Mouse (Mus musculus) ES-E14 (cell line): ENCODE measurements at regions not wholly inside any gene's neighbourhood (a gene's known extent, or its start where the extent isn't known, plus 50 kb on each side); places are given as distances from the start of the nearest gene placed in this dataset.

Experiments
- DNase-seq: peaks from one replicate; pipeline ENCODE4 v3.0.0-alpha.2; 2013; ENCODE audit warnings: low read depth, low spot score
- H3K27ac ChIP-seq: 2 replicates; pipeline ENCODE4 v1.5.1; 2012; ENCODE audit warnings: low read depth, mild to moderate bottlenecking, low read length, moderate library complexity, mixed read lengths; ENCODE audit not compliant: poor library complexity, insufficient read depth, severe bottlenecking
- H3K36me3 ChIP-seq: 2 replicates; pipeline ENCODE4 v1.6.1; 2012; ENCODE audit warnings: mild to moderate bottlenecking, low read length, moderate library complexity, mixed read lengths; ENCODE audit not compliant: control insufficient read depth, poor library complexity, insufficient read depth, severe bottlenecking
- H3K4me1 ChIP-seq, 2 experiments: fragments of 150-350 bp in 1 of 2; sonication (generic) in 1 of 2; 2 replicates each; pipeline ENCODE4 v1.6.1; 2012; ENCODE audit warnings: low read length in 2 of 2, mild to moderate bottlenecking in 1 of 2, mixed read lengths in 1 of 2; ENCODE audit not compliant: control insufficient read depth in 2 of 2, insufficient read depth in 2 of 2, poor library complexity in 1 of 2
- H3K4me3 ChIP-seq, 2 experiments: fragments of 150-350 bp in 1 of 2; sonication (generic) in 1 of 2; 2 replicates each; pipeline ENCODE4 v1.5.1; 2012; ENCODE audit warnings: low read length in 2 of 2, low read depth in 1 of 2, mild to moderate bottlenecking in 1 of 2, mixed read lengths in 1 of 2; ENCODE audit not compliant: insufficient read depth in 1 of 2, poor library complexity in 1 of 2, severe bottlenecking in 1 of 2
- H3K9ac ChIP-seq: 2 replicates; pipeline ENCODE4 v1.6.1; 2012; ENCODE audit warnings: low read depth, mild to moderate bottlenecking, low read length, mixed read lengths; ENCODE audit not compliant: poor library complexity, insufficient read depth, severe bottlenecking
- H3K9me3 ChIP-seq: fragments of 150-350 bp; sonication (generic); 2 replicates; pipeline ENCODE4 v1.6.1; 2012; ENCODE audit warnings: low read depth, mild to moderate bottlenecking, low read length; ENCODE audit not compliant: control insufficient read depth, insufficient read depth
- CHD2 ChIP-seq: IDR thresholded peaks from 2 replicates; pipeline ENCODE4 v1.6.1; 2014; ENCODE audit warnings: mild to moderate bottlenecking, low read depth, low read length, inconsistent platforms
- HCFC1 ChIP-seq: IDR thresholded peaks from 2 replicates; pipeline ENCODE4 v1.6.1; 2012; ENCODE audit warnings: low read length, inconsistent platforms, borderline replicate concordance; ENCODE audit not compliant: insufficient read depth
- MAFK ChIP-seq: IDR thresholded peaks from 2 replicates; pipeline ENCODE4 v1.6.1; 2014; ENCODE audit warnings: mild to moderate bottlenecking, low read depth, low read length, inconsistent platforms; ENCODE audit not compliant: insufficient read depth
- ZC3H11A ChIP-seq: IDR thresholded peaks from 2 replicates; pipeline ENCODE4 v1.6.1; 2012; ENCODE audit warnings: low read depth, mild to moderate bottlenecking, inconsistent platforms, low read length, borderline replicate concordance
- ZNF384 ChIP-seq: IDR thresholded peaks from 2 replicates; pipeline ENCODE4 v1.6.1; 2012; ENCODE audit warnings: low read depth, low read length, inconsistent platforms
- in situ Hi-C, 2 experiments: fragments of 600-800 bp; cut with MboI; formaldehyde crosslinking; loops; one replicate each; pipeline ENCODE4 v1.15.1; 2025; ENCODE audit warnings: low sequenced_read_pairs in 2 of 2, inconsistent platforms in 1 of 2; ENCODE audit not compliant: unreplicated experiment in 2 of 2

DNA sequence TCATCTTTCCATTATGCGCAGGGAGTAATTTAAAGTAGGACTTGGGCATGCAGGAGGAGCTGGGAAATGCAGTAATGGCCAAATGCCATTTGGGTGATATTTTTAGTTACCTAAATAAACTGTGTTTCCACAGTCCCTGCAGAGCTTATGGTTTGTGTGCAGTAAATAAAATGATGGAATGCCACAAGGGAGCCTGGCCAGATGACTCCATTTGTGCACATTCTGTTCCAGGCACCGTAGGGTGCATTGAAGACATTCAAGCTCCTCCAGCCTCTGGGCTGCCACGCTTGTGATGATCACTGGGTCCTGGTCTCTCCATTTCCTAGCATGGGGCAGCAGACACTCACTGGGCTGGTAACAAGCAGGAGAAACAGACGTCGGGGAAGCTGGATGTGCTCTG, 190.9 kb upstream of the S100g start:
- H3K9ac ChIP-seq, result no peak overlapping the region
- no peak overlapping the region for H3K4me3 ChIP-seq
- H3K36me3 ChIP-seq, result no peaks in the 10 kb centered on the region
- H3K9me3 ChIP-seq, result no peaks in the 10 kb centered on the region
- TF ChIP-seq ZC3H11A (no peak), CHD2 (no peak), ZNF384 (no peak), HCFC1 (no peak)
- in situ Hi-C loops, result no loop called here
- no peak overlapping the region for H3K27ac ChIP-seq
- H3K4me1 ChIP-seq, result no peaks in the 10 kb centered on the region
- DNase-seq, result no peak

DNA sequence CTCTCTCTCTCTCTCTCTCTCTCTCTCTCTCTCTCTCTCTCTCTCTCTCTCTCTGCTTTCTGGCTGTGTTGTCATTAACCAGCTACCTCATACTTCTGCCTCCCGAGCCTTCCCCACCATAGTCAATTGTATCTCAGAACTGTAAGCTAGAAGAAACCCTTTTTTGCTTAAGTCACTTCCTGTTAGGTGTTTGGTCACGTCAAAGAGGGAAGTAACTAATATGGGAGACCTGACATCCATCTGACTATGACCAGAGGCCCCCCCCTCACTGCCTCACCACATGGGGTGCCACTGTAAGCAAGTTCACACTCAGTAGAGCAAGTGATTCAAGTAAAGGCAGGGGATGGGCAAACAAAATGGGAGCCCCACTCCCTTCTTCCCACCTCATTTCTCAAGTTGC, 187.6 kb upstream of the S100g start:
- no peak for TF ChIP-seq HCFC1
- no peak for TF ChIP-seq ZC3H11A
- TF ChIP-seq MAFK, result no peak
- TF ChIP-seq ZNF384, result no peak
- no peak for TF ChIP-seq CHD2
- in situ Hi-C loops, result no loop called here
- no peak overlapping the region for H3K4me3 ChIP-seq
- DNase-seq, result no peak
- H3K9me3 ChIP-seq, result no peaks in the 10 kb centered on the region
- H3K9ac ChIP-seq, result no peak overlapping the region
- no peak overlapping the region for H3K27ac ChIP-seq
- no peaks in the 10 kb centered on the region for H3K4me1 ChIP-seq
- H3K36me3 ChIP-seq, result no peaks in the 10 kb centered on the region

DNA sequence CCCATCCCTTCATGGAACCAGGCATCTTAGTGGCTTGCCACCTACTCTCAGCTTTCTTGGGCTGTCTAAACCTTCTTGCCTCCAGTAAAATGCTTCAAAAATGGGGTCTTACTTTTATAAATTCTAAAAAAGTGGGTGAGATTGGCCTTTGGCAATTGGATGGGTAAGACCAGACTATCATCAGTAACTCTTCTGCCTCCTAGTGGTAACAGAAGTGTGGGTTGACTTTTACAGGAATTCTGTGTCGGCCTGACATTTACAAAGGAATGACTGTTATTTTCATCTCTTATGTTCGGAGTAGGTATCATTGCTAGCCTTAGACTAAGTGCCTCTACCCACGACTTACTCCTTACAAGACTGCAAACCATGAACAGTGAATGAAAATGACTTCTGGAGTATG, 180.1 kb upstream of the S100g start:
- TF ChIP-seq MAFK (no peak), CHD2 (no peak), ZC3H11A (no peak), ZNF384 (no peak), HCFC1 (no peak)
- H3K9ac ChIP-seq, result no peak overlapping the region
- H3K4me1 ChIP-seq, result no peaks in the 10 kb centered on the region
- DNase-seq, result no peak
- H3K4me3 ChIP-seq, result no peak overlapping the region
- H3K36me3 ChIP-seq, result no peaks in the 10 kb centered on the region
- H3K27ac ChIP-seq, result no peak overlapping the region
- in situ Hi-C loops, result loop anchor here (25.0 kb wide), 1 partner anchor 182 kb away; the partner anchor contains the start of gene S100g (in 2 of the 2)
- H3K9me3 ChIP-seq, result no peaks in the 10 kb centered on the region

DNA sequence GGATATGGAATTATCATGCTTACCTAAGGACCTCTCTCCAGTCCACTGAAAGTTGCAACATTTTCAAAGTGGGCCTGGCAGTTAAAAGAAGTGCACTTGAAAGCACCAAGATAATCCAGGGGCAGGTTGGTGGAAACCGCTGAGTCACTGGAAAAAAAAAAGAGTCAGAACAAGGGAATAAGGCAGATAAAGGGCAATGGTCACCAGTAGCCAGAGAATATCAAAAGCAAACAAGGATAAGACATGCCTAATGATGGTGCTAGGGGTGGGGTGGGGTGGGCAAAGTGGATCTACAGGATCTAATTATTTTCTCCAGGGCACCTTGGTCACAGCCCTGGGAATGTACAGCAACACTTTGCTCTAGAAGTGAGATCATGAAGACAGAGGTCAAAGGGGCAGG, 175.1 kb upstream of the S100g start:
- TF ChIP-seq HCFC1, result no peak
- TF ChIP-seq ZNF384, result no peak
- no peak for TF ChIP-seq MAFK
- TF ChIP-seq ZC3H11A, result no peak
- no peak for TF ChIP-seq CHD2
- no peak for DNase-seq
- Histone ChIP-seq H3K9ac (no peak overlapping the region), H3K4me1 (no peaks in the 10 kb centered on the region), H3K4me3 (no peak overlapping the region), H3K36me3 (no peaks in the 10 kb centered on the region), H3K9me3 (no peaks in the 10 kb centered on the region), H3K27ac (no peak overlapping the region)
- in situ Hi-C loops, result loop anchor here (25.0 kb wide), 1 partner anchor 177 kb away; the partner anchor contains the start of gene S100g (in 2 of the 2)

DNA sequence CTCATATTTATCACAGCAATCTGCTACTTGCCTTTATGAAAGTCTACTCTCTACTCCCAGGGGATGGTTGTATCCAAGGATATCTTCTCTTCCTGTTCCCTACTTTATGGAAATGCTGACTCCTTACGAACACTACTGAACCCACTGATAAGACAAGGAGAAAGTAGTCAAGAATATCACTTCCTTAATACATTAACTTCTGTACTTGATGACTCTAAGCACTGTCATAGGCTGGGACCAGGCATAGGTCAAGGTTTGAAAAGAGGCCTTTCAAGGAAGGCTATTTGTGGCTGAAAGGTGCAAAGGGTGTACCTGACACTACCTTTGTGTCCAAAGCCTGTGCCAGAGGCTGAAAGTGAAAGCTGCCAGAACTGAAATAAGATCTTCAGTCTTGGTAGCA, 164.2 kb upstream of the S100g start:
- Histone ChIP-seq H3K4me3 (no peak overlapping the region), H3K27ac (no peak overlapping the region), H3K9ac (no peak overlapping the region), H3K36me3 (no peaks in the 10 kb centered on the region), H3K9me3 (no peaks in the 10 kb centered on the region), H3K4me1 (no peaks in the 10 kb centered on the region)
- DNase-seq, result no peak
- in situ Hi-C loops, result loop anchor here (25.0 kb wide), 1 partner anchor 166 kb away; the partner anchor contains the start of gene S100g (in 2 of the 2)
- TF ChIP-seq CHD2, result no peak
- TF ChIP-seq ZC3H11A, result no peak
- no peak for TF ChIP-seq ZNF384
- TF ChIP-seq HCFC1, result no peak
- TF ChIP-seq MAFK, result no peak
